Mouse (Mus musculus) testis, adult 10 weeks (tissue): ENCODE data around the gene Zfx. TPM values are rescaled to one million over a fixed set of nuclear protein-coding genes. Genes with fewer than 3 reads are reported as not detected.

Experiments
- polyA plus RNA-seq: library from polyadenylated mRNA; stranded (reverse); fragments of 350-450 nt; fragmentation: Illumina TruSeq; extraction: RNeasy Lipid Tissue Mini Kit (QIAGEN cat#74804); gene quantifications from one replicate; pipeline ENCODE4 v1.2.3, GENCODE M21; 2014; ENCODE audit warnings: low read depth, low replicate concordance

The Zfx gene
- 17.7 TPM for polyA plus RNA-seq

GRCm38 (mm10) chrX:94123059-94123839 is at the start of gene Zfx:
Zfx (minus strand) TSS chrX:94123702.

Other genes with a start within 250 kb of the Zfx start
- 57.0 TPM for gene AU015836, start 155.0 kb downstream of the Zfx start, polyA plus RNA-seq
- gene Eif2s3x, start 89.2 kb upstream of the Zfx start, polyA plus RNA-seq: 16.9 TPM
- 31.0 TPM for gene Klhl15, start 110.9 kb upstream of the Zfx start, polyA plus RNA-seq
- 9.1 TPM for gene Fam90a1b, start 243.1 kb upstream of the Zfx start, polyA plus RNA-seq
- gene Apoo, start 243.4 kb upstream of the Zfx start, polyA plus RNA-seq: 62.4 TPM